Mouse (Mus musculus): Measurements from ENCODE around the gene Gins1.
A peak's percentile ranks its signal among the peaks of the same experiment; 100 is the strongest.
"Not testable (repeated sequence)": the region's sequence is repeated elsewhere in the genome, so short reads cannot be mapped to it uniquely, and the experiment has no call there.

The Gins1 gene

DNA sequence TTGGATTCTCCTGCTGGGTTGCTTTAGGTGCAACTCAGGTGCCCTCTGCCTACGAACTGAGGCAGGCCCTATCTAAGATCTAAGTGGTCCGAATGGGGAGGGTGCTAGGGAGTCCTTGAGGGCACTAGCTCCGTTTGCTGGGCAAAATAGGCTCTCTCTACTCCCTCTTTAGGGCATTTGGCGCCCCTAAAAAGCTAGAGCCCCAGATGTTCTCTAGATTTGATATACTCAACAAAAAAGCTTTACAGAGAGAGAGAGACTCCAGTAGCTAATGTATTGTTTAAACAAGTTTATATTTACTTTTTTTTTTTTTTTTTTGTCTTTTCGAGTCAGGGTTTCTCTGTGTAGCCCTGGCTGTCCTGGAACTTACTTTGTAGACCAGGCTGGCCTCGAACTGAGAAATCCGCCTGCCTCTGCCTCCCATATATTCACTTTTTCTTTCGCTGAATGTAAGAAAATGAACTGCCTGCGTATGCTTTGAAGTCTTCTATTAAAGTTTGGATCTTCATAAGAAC is at the start of gene Gins1:
Gene Gins1 (plus strand): TSS at position 465 of the 515 bp plus-strand sequence.
- DNase-seq, result no peak

DNA sequence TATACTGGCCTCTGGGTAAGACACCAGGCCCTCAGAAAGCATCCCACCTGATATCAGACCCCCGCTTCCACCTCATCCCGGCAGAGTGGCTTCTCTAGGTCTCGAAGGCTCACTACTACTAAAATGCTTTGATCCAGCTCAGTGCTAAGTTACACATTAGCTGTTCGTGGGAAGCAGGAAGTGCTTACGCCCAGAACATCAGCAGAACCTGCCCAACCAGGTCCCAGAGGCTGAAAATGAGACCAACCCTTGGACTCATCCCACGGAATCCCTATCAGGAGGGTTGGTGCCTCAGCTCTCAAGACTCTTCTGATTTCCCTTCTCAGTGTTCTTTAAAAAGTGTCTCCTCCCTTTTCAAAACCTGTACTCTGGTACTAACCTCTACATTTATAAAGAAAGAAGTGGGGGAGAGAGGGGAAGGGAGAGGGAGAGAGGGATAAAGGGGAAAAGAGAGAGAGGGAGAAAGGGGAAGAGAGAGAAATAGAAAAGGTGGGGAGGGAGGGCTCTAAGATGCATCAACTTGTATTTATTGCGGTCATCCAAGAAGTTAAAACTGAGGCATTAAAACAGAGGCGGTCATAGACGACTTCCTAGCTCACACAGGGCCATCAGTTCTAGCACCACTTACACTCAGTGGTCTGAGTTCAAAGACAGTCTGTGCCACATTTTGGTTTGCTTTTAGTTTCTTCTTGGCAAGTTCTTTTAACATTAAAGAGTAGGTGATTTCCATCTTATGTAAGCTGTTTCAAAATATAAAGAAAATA is 46.3 kb upstream of the Gins1 start:
- DNase-seq, result peak; percentile 48

DNA sequence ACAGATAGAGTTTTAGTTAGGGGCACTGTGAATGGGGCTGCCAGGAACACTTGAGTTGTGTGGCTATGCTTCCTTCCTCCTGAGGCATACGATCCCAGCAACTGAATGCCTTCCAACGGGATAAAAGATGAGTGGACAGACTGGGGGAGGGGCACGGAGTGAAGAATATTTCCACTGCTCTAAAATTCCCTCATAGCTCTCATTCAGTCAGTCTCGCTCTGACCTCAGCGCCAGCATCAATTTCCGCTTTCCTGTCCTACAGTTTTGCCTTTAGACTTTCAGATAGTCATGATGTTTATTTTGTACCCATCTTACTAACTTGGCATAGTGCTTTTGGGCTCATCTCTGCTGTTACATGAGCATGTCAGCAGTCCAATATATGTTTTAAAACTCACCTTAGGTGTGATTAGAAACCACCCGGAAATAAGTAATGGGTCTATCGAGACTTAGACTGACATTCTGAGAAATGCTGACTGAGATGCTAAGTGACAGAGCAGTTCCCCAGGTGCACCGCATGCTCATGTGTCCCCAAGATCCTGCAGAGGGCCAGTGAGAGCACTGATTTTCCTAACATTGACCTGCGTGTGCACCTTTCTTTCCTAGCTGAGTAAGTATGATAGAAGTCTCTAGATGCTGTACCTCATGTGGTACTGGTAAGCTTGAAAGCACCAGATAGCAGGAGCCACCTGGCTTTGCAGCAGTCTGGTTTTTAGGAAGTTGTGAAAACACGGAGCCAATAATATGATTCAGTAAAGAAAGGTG is 45.3 kb upstream of the Gins1 start:
- no peak for DNase-seq

DNA sequence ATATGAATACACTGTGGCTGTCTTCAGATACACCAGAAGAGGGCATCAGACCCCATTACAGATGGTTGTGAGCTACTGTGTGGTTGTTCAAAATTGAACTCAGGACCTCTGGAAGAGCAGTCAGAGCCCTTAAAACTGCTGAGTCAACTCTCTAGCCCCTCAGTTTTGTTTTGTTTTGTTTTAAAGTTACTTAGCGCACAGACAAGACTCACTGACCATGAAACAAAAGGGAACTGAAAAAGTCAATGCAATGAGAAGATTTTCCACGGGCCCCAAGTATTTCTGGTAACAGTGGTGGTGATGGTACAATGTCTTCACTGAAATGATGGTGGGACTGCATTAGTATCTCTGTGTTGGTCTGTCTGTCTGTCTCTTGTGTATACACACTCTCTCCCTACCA is 44.1 kb upstream of the Gins1 start:
- no peak for DNase-seq

DNA sequence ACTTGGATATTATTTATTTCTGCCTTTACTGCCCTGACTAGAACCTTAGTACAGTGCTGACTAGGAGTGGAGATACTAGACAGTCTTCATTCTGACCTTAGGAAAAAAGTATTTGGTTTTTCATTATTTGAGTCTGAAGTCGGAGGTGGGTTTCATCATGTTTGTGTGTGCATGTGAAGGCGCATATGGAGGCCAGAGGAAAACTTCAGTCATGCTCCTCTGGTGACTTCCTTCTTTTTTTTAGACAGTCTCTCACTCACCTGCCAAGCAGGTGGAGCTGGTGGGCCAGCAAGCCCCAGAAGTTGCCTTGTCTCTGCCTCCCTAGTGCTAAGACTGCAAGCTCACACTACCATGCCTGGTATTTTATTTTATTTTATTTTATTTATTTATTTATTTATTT is 38.2 kb upstream of the Gins1 start:
- no peak for DNase-seq

GRCm38 (mm10) chr2:150869446-150869845 is 35.8 kb upstream of the Gins1 start:
- DNase-seq, result no peak

- no peak for DNase-seq
Measured at GRCm38 (mm10) chr2:150874508-150874907, 30.7 kb upstream of the Gins1 start.

- no peak for DNase-seq
Measured at GRCm38 (mm10) chr2:150875226-150875625, 30.0 kb upstream of the Gins1 start.

DNA sequence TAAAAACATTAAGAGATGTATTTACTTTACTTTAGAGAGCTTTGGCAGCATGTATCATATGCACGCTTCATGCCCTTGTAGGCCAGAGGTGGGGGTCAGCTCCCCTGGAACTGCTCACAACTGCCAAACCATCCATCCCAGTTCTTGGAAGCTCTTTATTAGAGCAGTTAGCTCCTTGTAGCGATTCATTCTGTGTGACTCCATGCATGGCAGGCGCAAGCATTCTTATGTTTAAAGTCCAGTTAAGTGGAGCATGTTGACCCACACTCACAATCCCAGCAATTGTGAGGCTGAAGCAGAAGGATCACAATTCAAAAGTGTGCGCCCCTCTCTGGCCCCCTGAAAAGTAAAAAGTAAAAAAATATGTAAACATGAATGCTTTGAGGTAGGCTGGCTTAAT is 27.6 kb upstream of the Gins1 start:
- DNase-seq, result peak; percentile 24

DNA sequence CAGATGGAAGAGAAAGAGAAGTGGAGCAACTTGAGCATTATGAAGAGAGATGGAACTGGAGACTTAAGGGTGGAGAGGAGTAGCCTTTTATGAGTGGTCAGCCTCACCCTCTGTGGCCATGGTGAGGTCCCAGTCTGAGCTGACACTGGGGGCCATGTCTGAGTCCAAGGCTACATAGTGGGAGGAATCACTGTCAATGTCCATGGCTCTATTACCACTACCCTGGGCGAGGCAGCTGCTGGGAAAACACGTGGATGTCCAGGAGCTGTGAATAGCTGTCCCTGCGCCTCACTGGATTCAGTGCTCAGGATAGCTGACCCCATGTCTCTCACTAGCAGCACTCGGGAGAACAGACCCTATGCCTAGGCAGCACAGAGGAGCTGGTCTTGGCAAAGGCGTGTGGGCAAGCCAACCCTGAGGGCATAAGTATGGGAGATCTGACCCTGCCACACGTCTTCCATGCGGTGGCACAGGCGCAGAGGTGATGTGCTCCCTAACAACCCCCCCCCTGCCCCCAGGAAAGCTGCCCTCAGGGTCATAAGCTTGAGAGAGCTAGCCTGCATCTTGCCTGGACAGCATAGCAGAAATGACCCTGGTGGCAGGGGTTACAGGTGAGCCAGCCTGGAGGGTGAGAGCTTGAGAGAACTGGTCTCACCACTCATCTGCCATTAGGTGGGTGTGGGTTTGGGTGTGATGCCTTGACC is 21.0 kb upstream of the Gins1 start:
- DNase-seq, result no peak

GRCm38 (mm10) chr2:150884779-150885110 is 20.5 kb upstream of the Gins1 start:
- no peak for DNase-seq

DNA sequence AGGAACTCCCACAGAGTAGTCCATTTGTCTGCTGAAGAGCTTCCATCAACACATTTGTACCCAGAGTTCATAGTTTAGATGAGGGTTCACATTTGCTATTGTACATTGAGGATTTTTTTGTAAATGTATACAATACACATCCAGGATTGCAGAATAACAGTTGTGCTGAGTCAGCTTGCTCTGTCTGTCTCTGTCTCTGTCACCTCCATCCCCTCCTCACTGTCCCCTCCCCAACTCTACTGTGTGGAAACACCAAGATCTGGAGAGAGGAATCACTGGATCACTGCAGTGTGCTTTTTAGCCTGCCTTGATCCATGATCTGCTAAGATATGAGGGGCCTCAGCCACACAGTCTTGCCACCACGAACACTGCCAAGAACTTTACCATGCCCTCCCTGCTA is 19.4 kb upstream of the Gins1 start:
- DNase-seq, result no peak

DNA sequence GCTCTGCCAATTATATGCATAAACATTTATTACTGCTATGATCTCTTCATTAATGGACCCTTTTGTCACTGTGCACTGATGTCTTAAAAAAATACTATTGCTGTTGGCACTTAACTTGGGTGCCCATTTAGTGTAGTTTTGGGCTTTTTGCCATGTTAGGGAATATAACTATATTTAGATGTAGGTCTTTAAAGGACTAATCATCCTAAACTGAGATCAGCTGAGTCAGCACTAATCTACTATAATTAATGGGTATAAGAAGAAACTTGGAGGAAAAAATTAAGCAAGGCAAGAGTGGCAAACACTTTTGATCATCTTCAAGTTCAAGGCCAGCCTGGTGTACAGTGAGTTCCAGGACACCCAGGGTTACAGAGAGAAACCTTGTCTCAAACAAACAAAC is 18.9 kb upstream of the Gins1 start:
- DNase-seq, result no peak

DNA sequence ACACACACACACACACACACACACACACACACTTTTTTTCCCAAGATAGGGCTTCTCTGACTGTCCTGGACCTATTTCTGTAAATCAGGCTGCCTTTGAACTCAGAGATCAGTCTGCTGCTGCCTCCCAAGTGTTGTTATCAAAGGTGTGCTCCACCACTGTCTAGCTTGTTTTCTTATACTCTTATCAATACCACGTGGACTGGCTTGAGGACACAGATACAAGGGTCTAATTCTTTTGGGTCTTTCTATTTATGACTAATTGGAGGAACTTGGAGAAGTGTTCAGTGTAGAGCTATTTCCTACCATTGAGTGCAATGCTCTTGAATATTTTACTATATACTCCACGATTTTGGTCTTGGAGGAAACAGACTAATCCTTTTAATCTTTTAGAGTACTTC is 17.8 kb upstream of the Gins1 start:
- no peak for DNase-seq

- DNase-seq, result no peak
Measured at GRCm38 (mm10) chr2:150894617-150895267, 10.5 kb upstream of the Gins1 start.

- DNase-seq, result no peak
Measured at GRCm38 (mm10) chr2:150895691-150896252, 9.4 kb upstream of the Gins1 start.

DNA sequence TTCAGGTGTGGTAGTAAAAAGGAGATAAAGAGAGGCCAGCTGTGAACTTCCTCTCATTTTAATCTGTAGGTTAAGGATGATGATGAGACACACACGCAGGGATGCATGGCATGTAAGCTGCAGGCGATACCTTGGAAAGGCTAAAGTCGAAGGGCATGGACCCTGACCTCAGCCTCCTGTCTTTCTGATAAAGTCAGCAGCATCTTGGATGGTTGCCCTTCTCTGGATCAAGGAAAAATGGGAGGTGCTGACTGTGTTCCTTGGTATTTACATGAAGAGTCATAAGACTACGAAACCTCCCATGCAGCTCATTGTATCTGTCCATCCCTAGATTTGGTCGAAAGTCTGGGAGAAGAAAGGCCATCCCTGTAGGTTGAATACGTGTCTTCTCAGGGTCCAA is 4.9 kb upstream of the Gins1 start:
- no peak for DNase-seq

DNA sequence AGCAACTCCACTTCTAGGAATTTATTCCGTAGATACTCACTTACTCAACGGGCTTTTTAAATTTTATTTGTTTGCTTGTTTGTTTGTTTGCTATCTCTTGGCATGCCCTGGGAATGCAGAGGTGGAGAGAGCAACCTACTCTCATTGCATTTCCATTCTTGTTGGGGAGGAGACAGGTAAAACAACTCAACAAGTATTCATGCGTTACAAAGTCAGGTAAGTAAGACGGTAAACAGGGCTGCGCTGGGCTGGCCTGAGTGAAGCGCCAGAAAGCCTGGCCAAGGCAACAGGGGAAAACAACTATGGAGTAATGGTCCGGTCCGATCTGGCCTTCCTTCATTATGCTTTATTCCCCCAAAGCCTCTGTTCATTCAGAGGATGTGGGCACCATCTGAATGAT is 2.9 kb upstream of the Gins1 start:
- no peak for DNase-seq

GRCm38 (mm10) chr2:150904272-150904935 is 796 bp upstream of the Gins1 start, which contains the start of gene Abhd12:
Gene Abhd12 (minus strand): TSS chr2:150904741.
- peak; percentile 99 for DNase-seq

- not testable (repeated sequence) for DNase-seq
Measured at GRCm38 (mm10) chr2:150908881-150909280, 3.7 kb downstream of the Gins1 start.

DNA sequence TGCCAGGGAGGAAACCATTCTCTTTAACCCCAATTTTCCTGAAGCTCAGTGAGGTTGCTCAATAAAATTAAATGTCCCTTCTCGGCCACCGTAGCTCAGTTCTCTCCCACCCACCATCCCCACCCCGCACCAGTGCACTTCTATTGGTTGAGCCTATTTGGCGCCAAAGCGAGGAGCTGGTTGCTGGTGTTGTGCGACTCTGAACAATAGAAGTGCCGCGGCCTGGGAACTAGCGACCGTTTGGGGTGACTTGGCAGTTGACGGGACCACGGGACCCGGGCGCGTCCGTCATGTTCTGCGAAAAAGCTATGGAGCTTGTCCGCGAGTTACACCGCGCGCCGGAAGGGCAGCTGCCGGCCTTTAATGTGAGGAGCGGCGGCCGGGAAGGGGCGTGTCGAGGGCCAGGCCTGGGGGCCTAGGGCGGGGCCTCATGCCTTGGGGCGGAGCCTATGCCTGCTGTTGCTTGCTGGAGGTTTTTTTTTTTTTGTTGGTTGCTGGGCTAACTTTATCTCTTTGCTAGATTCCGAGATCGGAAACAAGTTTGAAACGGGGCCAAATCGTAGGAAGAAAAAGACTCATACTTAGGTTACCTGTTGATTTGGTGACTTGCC is 4.3 kb downstream of the Gins1 start:
- peak; percentile 97 for DNase-seq

All from kidney, postnatal 14 days (tissue).